Mouse (Mus musculus) E14TG2a.4 (cell line): ENCODE measurements around the gene Lcn12.

ENCODE experiments used
- CTCF ChIP-seq: conservative IDR thresholded peaks from 2 replicates; pipeline ENCODE4 v1.5.1; 2014; ENCODE audit warnings: low read length
- NANOG ChIP-seq: IDR thresholded peaks from 2 replicates; pipeline ENCODE4 v1.6.1; 2014; ENCODE audit warnings: borderline replicate concordance, low read length, mixed read lengths

DNA sequence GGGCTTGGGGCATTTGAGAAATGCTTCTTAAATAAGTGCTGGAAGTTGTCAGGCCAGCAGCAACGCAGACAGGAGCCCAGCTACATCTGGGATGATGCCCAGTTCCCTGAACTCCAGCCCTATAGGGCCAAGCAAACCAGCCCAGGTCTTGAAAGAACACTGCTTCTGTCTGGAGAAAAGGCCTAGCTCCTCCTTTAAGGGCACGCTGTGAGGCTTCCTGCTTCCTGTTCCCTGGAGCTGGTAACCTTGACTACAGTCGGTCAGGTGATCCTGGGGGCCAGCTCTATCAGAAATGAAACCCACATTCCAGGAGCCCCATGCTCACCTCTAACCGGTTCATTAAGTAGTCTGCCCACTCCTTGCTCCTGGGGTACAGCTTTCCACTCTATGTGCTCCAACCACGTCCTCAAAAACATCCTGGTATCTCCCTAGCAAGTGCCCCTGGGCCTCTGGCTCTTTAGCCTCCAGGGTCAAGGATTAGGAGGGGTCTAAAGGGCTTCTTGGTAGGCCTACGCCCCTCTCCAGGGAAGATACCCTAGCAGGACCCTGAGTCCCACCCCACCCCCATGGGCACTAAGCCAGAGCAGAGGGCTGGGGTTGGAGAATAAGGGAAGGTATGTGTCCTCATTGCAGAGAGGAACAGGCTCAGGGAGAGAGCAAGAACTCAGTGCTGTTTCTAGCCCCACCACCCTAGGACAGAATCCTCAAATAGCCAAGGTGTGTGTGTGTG lies 4.3 kb upstream of the Lcn12 start:
- TF ChIP-seq CTCF (no peak), NANOG (no peak)
